Mouse (Mus musculus) cerebellum, postnatal 25 days (tissue): ENCODE measurements around the gene Acly.

ENCODE experiments used
- DNase-seq, 2 experiments: peaks; one replicate each; pipeline ENCODE4 v3.0.0; 2021; ENCODE audit warnings: mixed read lengths in 2 of 2

Acly gene

GRCm38 (mm10) chr11:100504990-100505660 lies 22.7 kb downstream of the Acly start:
- DNase-seq = no peak

GRCm38 (mm10) chr11:100501321-100501720 lies 26.5 kb downstream of the Acly start:
- no peak for DNase-seq

- no peak for DNase-seq
Measured at GRCm38 (mm10) chr11:100500651-100501050, 27.1 kb downstream of the Acly start.

- DNase-seq = no peak
Measured at GRCm38 (mm10) chr11:100500241-100500640, 27.6 kb downstream of the Acly start.

- no peak for DNase-seq
Measured at GRCm38 (mm10) chr11:100493771-100494170, 34.0 kb downstream of the Acly start.

GRCm38 (mm10) chr11:100490951-100491350 lies 36.8 kb downstream of the Acly start:
- no peak for DNase-seq

- DNase-seq = peak; percentile 43 to 74
Measured at GRCm38 (mm10) chr11:100485801-100486538, 41.8 kb downstream of the Acly start.

- no peak for DNase-seq
Measured at GRCm38 (mm10) chr11:100484461-100484860, 43.3 kb downstream of the Acly start.

- no peak for DNase-seq
Measured at GRCm38 (mm10) chr11:100479152-100479551, 48.6 kb downstream of the Acly start.

- no peak for DNase-seq
Measured at GRCm38 (mm10) chr11:100476281-100476680, 51.5 kb downstream of the Acly start.

GRCm38 (mm10) chr11:100472935-100473295 lies 54.9 kb downstream of the Acly start:
- no peak for DNase-seq

- peak; percentile 95 for DNase-seq
Measured at GRCm38 (mm10) chr11:100472197-100472934, 55.4 kb downstream of the Acly start, which contains the start of gene Klhl11. Gene Klhl11, minus strand, starts transcription at chr11:100472741.

- DNase-seq = peak in 1 of 2 experiments; percentile 20
Measured at GRCm38 (mm10) chr11:100471352-100472196, 56.2 kb downstream of the Acly start.

- no peak for DNase-seq
Measured at GRCm38 (mm10) chr11:100465833-100466232, 62.0 kb downstream of the Acly start.

- DNase-seq = no peak
Measured at GRCm38 (mm10) chr11:100465229-100465792, 62.5 kb downstream of the Acly start.

GRCm38 (mm10) chr11:100462699-100463098 lies 65.1 kb downstream of the Acly start:
- peak; percentile 17 to 18 for DNase-seq

- no peak for DNase-seq
Measured at GRCm38 (mm10) chr11:100457711-100458110, 70.1 kb downstream of the Acly start.

GRCm38 (mm10) chr11:100457247-100457646 lies 70.6 kb downstream of the Acly start:
- no peak for DNase-seq

GRCm38 (mm10) chr11:100442625-100443024 lies 85.2 kb downstream of the Acly start:
- no peak for DNase-seq

- no peak for DNase-seq
Measured at GRCm38 (mm10) chr11:100441797-100442196, 86.0 kb downstream of the Acly start, which contains the start of the genes Nt5c3b and Klhl10. Gene Nt5c3b, minus strand, starts transcription at chr11:100441808. Gene Klhl10, plus strand, starts transcription at chr11:100441917.

GRCm38 (mm10) chr11:100440691-100441522 lies 86.9 kb downstream of the Acly start:
- peak; percentile 88 to 92 for DNase-seq
